Mouse (Mus musculus): ENCODE data around the gene Aqp3. TPM values are rescaled to one million over a fixed set of nuclear protein-coding genes. Genes with fewer than 3 reads are reported as not detected.

Aqp3 gene
- total and polyA plus RNA-seq, 3 experiments: not detected

DNA sequence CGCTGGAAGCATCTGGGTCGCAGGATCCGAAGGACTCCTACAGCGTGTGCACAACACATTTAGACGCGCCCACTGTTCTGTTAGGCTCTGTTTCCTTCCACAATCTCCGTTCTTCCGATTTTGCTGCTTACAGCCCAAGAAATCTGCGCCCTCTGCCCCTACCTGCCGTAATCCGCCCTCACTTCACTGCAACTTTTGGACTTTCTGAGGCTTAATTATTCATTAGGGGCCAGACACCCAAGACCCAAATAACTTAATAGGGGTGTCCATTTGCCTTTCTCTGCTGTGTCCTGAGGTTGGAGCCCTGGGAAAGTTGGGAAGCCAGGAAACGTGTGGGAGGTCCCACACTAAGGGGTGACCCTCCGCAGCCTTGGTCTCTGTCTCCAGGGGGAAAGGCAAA, 602 bp downstream of the Aqp3 start:
- Histone ChIP-seq H3K27me3 (replicated peaks) (peaks cover 79% of the 10 kb centered on the region), H3K4me2 (ENCODE audit: insufficient read depth, low read depth, poor library complexity, severe bottlenecking) (no peak overlapping the region), H3K27ac (ENCODE audit: insufficient read depth, low read depth) (no peak overlapping the region), H3K9ac (ENCODE audit: insufficient read depth, low read depth) (no peak overlapping the region), H3K4me1 (ENCODE audit: control insufficient read depth in 1 of 2, insufficient read depth in 2 of 2) (peaks cover 4% of the 10 kb centered on the region in 2 experiments; a peak in 3 of 4 replicates), H3K4me3 (replicated peaks in 1 of 3; ENCODE audit: low read depth in 2 of 3, low read length in 2 of 3, poor library complexity in 1 of 3) (no peak overlapping the region), H3K36me3 (replicated peaks in 1 of 2; ENCODE audit: control insufficient read depth in 1 of 2, insufficient read depth in 1 of 2, low read length in 1 of 2) (no peaks in the 10 kb centered on the region), H3K79me2 (replicated peaks; ENCODE audit: control insufficient read depth, extremely low read depth, insufficient read depth, poor library complexity, severe bottlenecking) (no peaks in the 10 kb centered on the region), H3K9me3 (replicated peaks; ENCODE audit: low read length) (no peaks in the 10 kb centered on the region)
- dilution Hi-C loops (cut with MboI; ENCODE audit: extremely low pct_ligation_motif_present, extremely low pct_unique_long_range_greater_than_20kb, low sequenced_read_pairs): no loop called here
- in situ Hi-C loops (cut with MboI; ENCODE audit: low pct_ligation_motif_present, low pct_unique_long_range_greater_than_20kb, low sequenced_read_pairs): no loop called here
- no peak for DNase-seq (ENCODE audit: extremely low read depth)
- TF ChIP-seq SMC3 (IDR thresholded peaks at IDR 0.05; ENCODE audit: low read depth, low read length) (no peak), USF2 (conservative IDR thresholded peaks at IDR 0.05; ENCODE audit: low read depth, low read length) (no peak), MEF2A (IDR thresholded peaks at IDR 0.05; ENCODE audit: borderline replicate concordance, low read depth, low read length) (no peak), RCOR1 (conservative IDR thresholded peaks at IDR 0.05; ENCODE audit: low read depth, low read length) (no peak), UBTF (IDR thresholded peaks at IDR 0.05; ENCODE audit: low read depth, low read length) (no peak), TCF12 (IDR thresholded peaks at IDR 0.05; ENCODE audit: low read depth, low read length) (no peak), MXI1 (IDR thresholded peaks at IDR 0.05; ENCODE audit: low read depth, low read length) (no peak)

DNA sequence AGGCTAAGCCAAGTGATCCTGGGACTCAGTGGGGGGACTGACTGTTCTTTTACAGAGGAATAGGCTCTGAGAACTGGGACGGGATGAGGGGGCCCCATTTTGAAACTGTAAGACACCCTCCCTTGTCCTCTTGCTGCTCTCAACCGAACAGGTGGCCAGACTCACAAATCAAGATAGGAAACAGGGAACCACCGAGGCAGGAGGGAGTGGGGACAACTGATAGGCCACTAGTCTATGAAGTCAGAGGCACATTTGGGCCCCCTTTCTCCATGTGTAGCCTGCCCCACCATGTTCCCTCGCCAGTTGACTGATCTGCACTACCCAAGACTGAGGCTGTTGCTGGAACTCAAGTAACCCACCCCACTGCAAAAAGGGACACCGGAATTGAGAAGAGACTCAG, 1.2 kb downstream of the Aqp3 start:
- no peak for TF ChIP-seq ZMIZ1 (IDR thresholded peaks at IDR 0.05; ENCODE audit: low read depth, low read length)
- no peak for TF ChIP-seq JUND (conservative IDR thresholded peaks at IDR 0.05; ENCODE audit: low read depth, low read length)
- TF ChIP-seq RCOR1 (conservative IDR thresholded peaks at IDR 0.05; ENCODE audit: low read depth, low read length): no peak
- TF ChIP-seq TCF12 (IDR thresholded peaks at IDR 0.05; ENCODE audit: low read depth, low read length): no peak
- no peak for TF ChIP-seq ZNF384 (IDR thresholded peaks at IDR 0.05; ENCODE audit: low read depth, low read length)
- TF ChIP-seq CHD2 (IDR thresholded peaks at IDR 0.05; ENCODE audit: low read length): no peak
- no peak for TF ChIP-seq MYC (IDR thresholded peaks at IDR 0.05; ENCODE audit: low read depth, low read length)
- TF ChIP-seq UBTF (IDR thresholded peaks at IDR 0.05; ENCODE audit: low read depth, low read length): no peak
- Histone ChIP-seq H3K4me2 (ENCODE audit: insufficient read depth, low read depth, poor library complexity, severe bottlenecking) (no peak overlapping the region), H3K4me1 (ENCODE audit: control insufficient read depth in 1 of 2, insufficient read depth in 2 of 2) (peaks cover 4% of the 10 kb centered on the region in 2 experiments; a peak in 3 of 4 replicates), H3K27me3 (replicated peaks) (peaks cover 80% of the 10 kb centered on the region), H3K9me3 (replicated peaks; ENCODE audit: low read length) (no peaks in the 10 kb centered on the region), H3K79me2 (replicated peaks; ENCODE audit: control insufficient read depth, extremely low read depth, insufficient read depth, poor library complexity, severe bottlenecking) (no peaks in the 10 kb centered on the region), H3K27ac (ENCODE audit: insufficient read depth, low read depth) (no peak overlapping the region), H3K9ac (ENCODE audit: insufficient read depth, low read depth) (no peak overlapping the region), H3K4me3 (replicated peaks in 1 of 3; ENCODE audit: low read depth in 2 of 3, low read length in 2 of 3, poor library complexity in 1 of 3) (no peak overlapping the region), H3K36me3 (replicated peaks in 1 of 2; ENCODE audit: control insufficient read depth in 1 of 2, insufficient read depth in 1 of 2, low read length in 1 of 2) (no peaks in the 10 kb centered on the region)
- dilution Hi-C loops (cut with MboI; ENCODE audit: extremely low pct_ligation_motif_present, extremely low pct_unique_long_range_greater_than_20kb, low sequenced_read_pairs): no loop called here
- no peak for DNase-seq (ENCODE audit: extremely low read depth)
- in situ Hi-C loops (cut with MboI; ENCODE audit: low pct_ligation_motif_present, low pct_unique_long_range_greater_than_20kb, low sequenced_read_pairs): no loop called here

DNA sequence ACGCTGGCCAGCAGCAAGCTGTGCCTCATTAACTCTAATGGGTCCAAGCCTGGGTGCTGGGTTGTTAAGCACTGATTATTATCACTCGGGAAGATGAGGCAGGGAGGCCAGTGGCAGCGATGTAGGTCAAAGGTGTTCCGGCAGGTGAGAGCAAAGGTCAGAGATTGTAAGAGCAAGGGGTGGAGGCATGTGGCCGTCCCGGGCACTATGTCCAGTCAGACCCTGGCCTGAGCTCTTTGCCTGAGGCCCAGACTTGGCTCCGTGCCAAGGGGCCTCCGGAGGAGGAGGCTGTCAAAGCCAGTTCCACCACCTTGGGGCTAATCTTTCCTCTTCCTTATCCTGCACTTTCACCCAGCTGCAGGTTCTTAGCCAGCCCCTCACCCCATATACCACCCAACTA, 1.8 kb downstream of the Aqp3 start:
- H3K27ac ChIP-seq (ENCODE audit: insufficient read depth, low read depth): no peak overlapping the region
- peaks cover 4% of the 10 kb centered on the region in 2 experiments; a peak in 3 of 4 replicates for H3K4me1 ChIP-seq (ENCODE audit: control insufficient read depth in 1 of 2, insufficient read depth in 2 of 2)
- no peak for TF ChIP-seq SMC3 (IDR thresholded peaks at IDR 0.05; ENCODE audit: low read depth, low read length)
- TF ChIP-seq HCFC1 (IDR thresholded peaks at IDR 0.05; ENCODE audit: low read depth, low read length): no peak
- no peak for TF ChIP-seq ETS1 (conservative IDR thresholded peaks at IDR 0.05; ENCODE audit: low read depth, low read length)
- TF ChIP-seq POLR2A (IDR thresholded peaks at IDR 0.05; ENCODE audit: low read depth, low read length): no peak
- no peak for TF ChIP-seq USF1 (IDR thresholded peaks at IDR 0.05; ENCODE audit: low read depth, low read length)
- no peak for TF ChIP-seq JUND (conservative IDR thresholded peaks at IDR 0.05; ENCODE audit: low read depth, low read length)
- no peak for TF ChIP-seq MYC (IDR thresholded peaks at IDR 0.05; ENCODE audit: low read depth, low read length)
- no peak for TF ChIP-seq ZMIZ1 (IDR thresholded peaks at IDR 0.05; ENCODE audit: low read depth, low read length)
- TF ChIP-seq MAZ (IDR thresholded peaks at IDR 0.05; ENCODE audit: low read depth, low read length): no peak
- no peak for TF ChIP-seq MAFK (IDR thresholded peaks at IDR 0.05; ENCODE audit: insufficient replicate concordance, low read length)
- no peak for TF ChIP-seq NELFE (IDR thresholded peaks at IDR 0.05; ENCODE audit: low read depth, low read length)
- no peak for TF ChIP-seq TCF12 (IDR thresholded peaks at IDR 0.05; ENCODE audit: low read depth, low read length)
- TF ChIP-seq CHD2 (IDR thresholded peaks at IDR 0.05; ENCODE audit: low read length): no peak
- no peak for TF ChIP-seq KAT2A (IDR thresholded peaks at IDR 0.05; ENCODE audit: insufficient replicate concordance, low read length)
- TF ChIP-seq JUN (IDR thresholded peaks at IDR 0.05; ENCODE audit: insufficient read depth, low read depth, low read length): no peak
- no peak for TF ChIP-seq RAD21 (IDR thresholded peaks at IDR 0.05; ENCODE audit: low read depth, low read length)
- no peak for TF ChIP-seq GABPA (IDR thresholded peaks at IDR 0.05; ENCODE audit: insufficient replicate concordance, low read depth, low read length)
- TF ChIP-seq NRF1 (IDR thresholded peaks at IDR 0.05; ENCODE audit: low read depth, low read length): no peak
- H3K4me3 ChIP-seq (replicated peaks in 1 of 3; ENCODE audit: low read depth in 2 of 3, low read length in 2 of 3, poor library complexity in 1 of 3): no peak overlapping the region
- no peak for DNase-seq (ENCODE audit: extremely low read depth)
- in situ Hi-C loops (cut with MboI; ENCODE audit: low pct_ligation_motif_present, low pct_unique_long_range_greater_than_20kb, low sequenced_read_pairs) (no loop called here), dilution Hi-C loops (cut with MboI; ENCODE audit: extremely low pct_ligation_motif_present, extremely low pct_unique_long_range_greater_than_20kb, low sequenced_read_pairs) (no loop called here)
- H3K36me3 ChIP-seq (replicated peaks in 1 of 2; ENCODE audit: control insufficient read depth in 1 of 2, insufficient read depth in 1 of 2, low read length in 1 of 2): no peaks in the 10 kb centered on the region
- H3K9me3 ChIP-seq (replicated peaks; ENCODE audit: low read length): no peaks in the 10 kb centered on the region
- no peaks in the 10 kb centered on the region for H3K79me2 ChIP-seq (replicated peaks; ENCODE audit: control insufficient read depth, extremely low read depth, insufficient read depth, poor library complexity, severe bottlenecking)
- H3K27me3 ChIP-seq (replicated peaks): peaks cover 82% of the 10 kb centered on the region
- H3K9ac ChIP-seq (ENCODE audit: insufficient read depth, low read depth): no peak overlapping the region
- no peak overlapping the region for H3K4me2 ChIP-seq (ENCODE audit: insufficient read depth, low read depth, poor library complexity, severe bottlenecking)

All from CH12.LX (cell line).